Mouse (Mus musculus): Measurements from ENCODE around the gene Eml2. TPM values are rescaled to one million over a fixed set of nuclear protein-coding genes. Genes with fewer than 3 reads are reported as not detected.

The Eml2 gene
- 5.0 and 5.1 TPM in 2 replicates for polyA plus RNA-seq (2015; fragmentation: Nextera tagmentation; extraction: Ambion mirVana)

DNA sequence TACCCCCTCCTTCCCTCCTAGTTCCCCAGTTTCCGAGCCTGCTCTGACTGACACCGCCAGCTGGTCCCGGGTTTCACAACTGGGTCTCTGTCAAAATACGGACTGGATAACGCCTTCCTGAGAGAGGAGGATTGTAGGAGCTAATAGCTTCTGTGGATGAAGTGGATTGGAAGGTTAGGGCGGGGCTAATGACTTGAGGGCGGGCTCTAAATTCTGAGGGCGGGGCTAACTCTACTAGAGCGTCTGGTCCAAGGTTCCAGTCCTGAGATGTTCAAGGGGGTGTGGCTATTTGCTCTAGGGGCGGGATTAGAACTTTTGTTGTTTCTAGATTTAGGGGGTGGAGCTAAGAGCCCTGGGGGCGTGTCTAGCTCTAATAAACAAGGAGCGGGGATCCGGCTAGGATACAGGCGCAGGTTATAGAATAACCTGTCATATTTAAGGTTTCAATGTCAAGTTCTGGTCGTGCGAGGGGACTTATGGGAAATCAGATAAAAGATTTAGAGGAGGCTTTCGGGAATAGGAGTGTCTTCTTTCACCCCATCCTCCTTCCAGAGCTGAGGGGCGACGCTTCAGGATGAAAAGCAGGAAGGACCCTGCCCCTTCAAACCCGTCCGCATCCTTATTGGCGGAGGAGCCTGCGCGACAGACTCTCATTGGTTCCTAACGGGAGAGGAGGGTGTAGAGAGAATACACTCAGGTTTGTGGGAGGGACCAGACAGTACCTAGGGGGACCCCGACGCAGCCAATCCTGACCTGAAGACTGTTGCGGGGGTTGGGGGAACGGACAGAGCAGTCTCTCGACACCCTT lies at the start of gene Eml2:
TSS of gene Eml2 (plus strand) at position 714 of the 808 bp plus-strand sequence.
- ATAC-seq: peak; percentile 34; the same call in 1 of the 2 replicates
- no peak for TF ChIP-seq CTCF (IDR thresholded peaks at IDR 0.05; ENCODE audit: low read depth)
- Histone ChIP-seq H3K36me3 (ENCODE audit: control insufficient read depth, insufficient read depth) (no peaks in the 10 kb centered on the region), H3K4me3 (ENCODE audit: low read depth, low read length) (0 out of 2 replicates have a peak within 1 kb of the TSS, but pooled peaks have one; percentile 12), H3K9ac (ENCODE audit: low read depth, low read length) (no peak within 1 kb of the TSS), H3K4me2 (replicated peaks; ENCODE audit: low read depth) (no peak within 1 kb of the TSS; the same call in 1 of the 2 replicates), H3K9me3 (ENCODE audit: control insufficient read depth) (0 out of 2 replicates have a peak, but pooled peaks cover 4% of the 10 kb centered on the region), H3K27me3 (replicated peaks; ENCODE audit: control insufficient read depth, insufficient read depth, low read length) (peaks cover 48% of the 10 kb centered on the region), H3K27ac (ENCODE audit: low read depth, low read length) (no peak within 1 kb of the TSS), H3K4me1 (replicated peaks; ENCODE audit: control insufficient read depth, insufficient read depth, low read length) (no peaks in the 10 kb centered on the region)
- WGBS: 2% methylated on average over 30 of the region's 30 CpGs

DNA sequence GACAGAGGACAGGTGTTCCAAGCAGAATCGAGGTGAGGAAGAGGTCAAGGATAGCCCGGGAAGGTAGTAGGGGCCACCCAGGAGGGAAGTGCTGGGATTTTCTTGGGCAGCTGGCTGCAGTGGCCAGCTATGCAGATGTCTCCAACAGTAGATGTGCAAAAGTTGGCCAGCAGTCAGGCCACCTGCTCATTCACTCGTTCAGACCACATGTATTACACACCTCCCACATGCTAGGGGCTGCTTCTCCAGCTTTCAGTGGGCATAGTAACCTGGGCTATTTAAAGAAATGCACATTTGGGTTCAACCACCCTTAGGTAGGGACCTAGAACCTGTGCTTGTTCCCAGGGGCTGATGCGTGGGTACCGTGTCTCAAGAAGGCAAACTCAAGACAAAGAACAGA lies 48.5 kb upstream of the Eml2 start:
- H3K27ac ChIP-seq (ENCODE audit: low read depth, low read length): no peak overlapping the region
- no peak overlapping the region for H3K9ac ChIP-seq (ENCODE audit: low read depth, low read length)
- H3K4me2 ChIP-seq (replicated peaks; ENCODE audit: low read depth): no peak overlapping the region
- 0 out of 2 replicates have a peak, but pooled peaks cover 3% of the 10 kb centered on the region for H3K4me1 ChIP-seq (replicated peaks; ENCODE audit: control insufficient read depth, insufficient read depth, low read length)
- WGBS: 83% methylated on average over 5 of the region's 5 CpGs
- H3K9me3 ChIP-seq (ENCODE audit: control insufficient read depth): no peaks in the 10 kb centered on the region
- ATAC-seq: no peak
- H3K36me3 ChIP-seq (ENCODE audit: control insufficient read depth, insufficient read depth): no peaks in the 10 kb centered on the region
- H3K4me3 ChIP-seq (ENCODE audit: low read depth, low read length): no peak overlapping the region
- no peak for TF ChIP-seq CTCF (IDR thresholded peaks at IDR 0.05; ENCODE audit: low read depth)
- H3K27me3 ChIP-seq (replicated peaks; ENCODE audit: control insufficient read depth, insufficient read depth, low read length): no peaks in the 10 kb centered on the region

DNA sequence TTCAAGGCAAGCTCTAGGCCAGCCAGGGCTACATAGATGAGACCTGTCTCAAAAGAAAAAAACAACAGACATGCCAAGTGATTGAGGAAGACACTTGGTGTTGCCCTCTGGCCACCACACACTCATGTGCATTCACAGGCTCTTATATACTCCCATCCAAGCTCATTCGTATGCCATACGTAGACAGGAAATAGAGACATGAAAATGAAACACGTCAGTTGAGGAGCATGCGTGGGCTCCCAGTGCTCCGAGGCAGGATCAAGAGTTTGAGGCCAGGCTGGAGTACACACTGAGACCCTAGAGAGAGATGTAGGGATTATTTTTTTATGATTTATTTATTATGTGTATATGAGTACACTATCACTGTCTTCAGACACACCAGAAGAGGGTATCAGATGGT lies 46.8 kb upstream of the Eml2 start:
- Histone ChIP-seq H3K9ac (ENCODE audit: low read depth, low read length) (no peak overlapping the region), H3K4me1 (replicated peaks; ENCODE audit: control insufficient read depth, insufficient read depth, low read length) (0 out of 2 replicates have a peak, but pooled peaks cover 3% of the 10 kb centered on the region), H3K27ac (ENCODE audit: low read depth, low read length) (no peak overlapping the region; the same call in 1 of the 2 replicates), H3K4me3 (ENCODE audit: low read depth, low read length) (no peak overlapping the region), H3K27me3 (replicated peaks; ENCODE audit: control insufficient read depth, insufficient read depth, low read length) (no peaks in the 10 kb centered on the region), H3K4me2 (replicated peaks; ENCODE audit: low read depth) (no peak overlapping the region), H3K36me3 (ENCODE audit: control insufficient read depth, insufficient read depth) (no peaks in the 10 kb centered on the region), H3K9me3 (ENCODE audit: control insufficient read depth) (no peaks in the 10 kb centered on the region)
- WGBS: 96% methylated on average over 5 of the region's 5 CpGs
- no peak for TF ChIP-seq CTCF (IDR thresholded peaks at IDR 0.05; ENCODE audit: low read depth)
- no peak for ATAC-seq

DNA sequence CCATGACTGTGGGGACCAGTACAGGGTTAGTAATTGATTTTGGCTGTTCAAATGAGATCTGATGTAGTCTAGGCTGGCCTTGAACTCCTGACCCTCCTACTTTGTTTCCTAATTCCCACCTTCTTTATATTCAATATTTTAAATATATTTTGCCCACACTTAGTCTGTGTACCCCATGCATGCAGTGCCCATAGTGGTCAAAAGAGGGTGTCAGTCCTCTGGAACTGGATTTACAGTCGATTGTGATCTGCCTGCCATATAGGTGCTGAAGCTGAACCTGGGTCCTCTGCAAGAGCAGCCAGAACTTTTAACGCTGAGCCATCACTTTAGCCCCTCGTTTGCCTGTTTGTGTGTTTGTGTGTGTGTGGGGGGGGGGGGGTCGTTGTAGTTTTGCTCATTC lies 45.6 kb upstream of the Eml2 start:
- Histone ChIP-seq H3K4me3 (ENCODE audit: low read depth, low read length) (peak overlapping the region; percentile 37), H3K9me3 (ENCODE audit: control insufficient read depth) (no peaks in the 10 kb centered on the region), H3K27ac (ENCODE audit: low read depth, low read length) (0 out of 2 replicates have a peak overlapping the region, but pooled peaks have one; percentile 60), H3K9ac (ENCODE audit: low read depth, low read length) (0 out of 2 replicates have a peak overlapping the region, but pooled peaks have one; percentile 22), H3K27me3 (replicated peaks; ENCODE audit: control insufficient read depth, insufficient read depth, low read length) (no peaks in the 10 kb centered on the region), H3K36me3 (ENCODE audit: control insufficient read depth, insufficient read depth) (peaks cover 6% of the 10 kb centered on the region), H3K4me1 (replicated peaks; ENCODE audit: control insufficient read depth, insufficient read depth, low read length) (no peaks in the 10 kb centered on the region), H3K4me2 (replicated peaks; ENCODE audit: low read depth) (peak overlapping the region; percentile 68)
- TF ChIP-seq CTCF (IDR thresholded peaks at IDR 0.05; ENCODE audit: low read depth): peak; percentile 49
- WGBS: 27% methylated on average over 4 of the region's 4 CpGs
- ATAC-seq: no peak

DNA sequence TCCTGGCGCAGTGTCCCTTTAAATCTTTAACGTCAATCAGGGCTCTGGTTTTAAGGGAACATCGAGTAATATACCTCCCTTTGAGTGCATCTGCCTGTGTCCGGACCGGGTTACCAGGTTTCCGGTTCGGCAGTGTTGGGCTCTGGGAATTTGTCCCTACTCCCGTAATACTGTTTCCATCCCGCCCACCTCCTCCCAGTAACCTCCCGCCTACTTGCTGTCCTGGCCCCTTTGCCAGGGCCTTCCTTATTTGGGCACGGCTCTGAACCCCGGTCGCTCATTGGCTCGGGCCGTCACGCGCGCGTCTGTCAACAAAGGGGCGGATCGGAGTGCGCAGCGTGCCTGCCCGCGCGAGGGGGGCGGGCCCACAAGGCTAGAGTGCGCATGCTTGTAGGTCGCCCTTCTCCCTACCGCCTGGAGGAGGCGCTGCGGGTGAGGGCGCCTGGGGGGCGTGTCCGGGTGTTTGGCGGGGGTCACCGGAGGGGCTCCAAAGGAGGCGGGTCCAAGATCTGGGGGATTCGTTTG lies 44.8 kb upstream of the Eml2 start:
- H3K9ac ChIP-seq (ENCODE audit: low read depth, low read length): peak overlapping the region; percentile 35; the same call in 1 of the 2 replicates
- H3K9me3 ChIP-seq (ENCODE audit: control insufficient read depth): no peaks in the 10 kb centered on the region
- H3K4me3 ChIP-seq (ENCODE audit: low read depth, low read length): peak overlapping the region; percentile 37
- WGBS: under 1% methylated on average over 39 of the region's 39 CpGs
- peak; percentile 94 for TF ChIP-seq CTCF (IDR thresholded peaks at IDR 0.05; ENCODE audit: low read depth)
- peaks cover 13% of the 10 kb centered on the region for H3K36me3 ChIP-seq (ENCODE audit: control insufficient read depth, insufficient read depth)
- peak; percentile 99 for ATAC-seq
- no peaks in the 10 kb centered on the region for H3K27me3 ChIP-seq (replicated peaks; ENCODE audit: control insufficient read depth, insufficient read depth, low read length)
- H3K27ac ChIP-seq (ENCODE audit: low read depth, low read length): peak overlapping the region; percentile 60; the same call in 1 of the 2 replicates
- no peaks in the 10 kb centered on the region for H3K4me1 ChIP-seq (replicated peaks; ENCODE audit: control insufficient read depth, insufficient read depth, low read length)
- peak overlapping the region; percentile 68 for H3K4me2 ChIP-seq (replicated peaks; ENCODE audit: low read depth)

DNA sequence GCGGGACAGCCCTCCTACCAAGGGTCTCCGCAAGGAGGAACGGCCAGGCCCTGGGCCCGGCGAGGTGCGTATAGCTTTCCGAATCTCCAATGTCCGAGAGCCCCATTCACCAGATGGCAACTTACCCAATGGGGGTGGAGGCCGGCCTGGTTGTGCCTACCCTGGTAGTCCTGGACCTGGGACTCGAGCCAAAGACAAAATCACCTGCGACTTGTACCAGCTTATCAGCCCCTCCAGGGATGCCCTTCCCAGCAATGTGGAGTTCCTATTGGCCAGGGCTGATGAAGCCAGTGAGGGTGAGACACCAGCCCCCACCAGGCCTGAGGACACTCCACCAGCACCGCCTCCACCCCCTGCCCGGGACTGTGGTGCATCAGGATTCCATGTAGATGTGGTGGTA lies 40.1 kb upstream of the Eml2 start:
- H3K9ac ChIP-seq (ENCODE audit: low read depth, low read length): no peak overlapping the region
- H3K27me3 ChIP-seq (replicated peaks; ENCODE audit: control insufficient read depth, insufficient read depth, low read length): no peaks in the 10 kb centered on the region
- ATAC-seq: no peak
- 0 out of 2 replicates have a peak overlapping the region, but pooled peaks have one; percentile 21 for H3K27ac ChIP-seq (ENCODE audit: low read depth, low read length)
- peaks cover 47% of the 10 kb centered on the region for H3K36me3 ChIP-seq (ENCODE audit: control insufficient read depth, insufficient read depth)
- no peak for TF ChIP-seq CTCF (IDR thresholded peaks at IDR 0.05; ENCODE audit: low read depth)
- H3K4me2 ChIP-seq (replicated peaks; ENCODE audit: low read depth): no peak overlapping the region
- WGBS: 96% methylated on average over 13 of the region's 13 CpGs
- no peaks in the 10 kb centered on the region for H3K4me1 ChIP-seq (replicated peaks; ENCODE audit: control insufficient read depth, insufficient read depth, low read length)
- no peak overlapping the region for H3K4me3 ChIP-seq (ENCODE audit: low read depth, low read length)
- H3K9me3 ChIP-seq (ENCODE audit: control insufficient read depth): no peaks in the 10 kb centered on the region
